Mouse (Mus musculus) forebrain, embryonic 15.5 days (tissue): ENCODE data around the gene Ugt2a1. TPM values are rescaled to one million over a fixed set of nuclear protein-coding genes. Genes with fewer than 3 reads are reported as not detected.
"Not testable (repeated sequence)": the region's sequence is repeated elsewhere in the genome, so short reads cannot be mapped to it uniquely, and the experiment has no call there.

Experiments used
- ATAC-seq: fragments of 200-750 bp; cut with Nextera tagmentation; replicated peaks from 2 replicates; pipeline ENCODE4 v1.8.0; 2017; ENCODE audit warnings: mild to moderate bottlenecking, moderate TSS enrichment, moderate library complexity
- H3K27ac ChIP-seq: fragments of 300-500 bp; sonication (generic); replicated peaks from 2 replicates; pipeline ENCODE4 v1.5.1; 2015; ENCODE audit warnings: mild to moderate bottlenecking, inconsistent platforms
- H3K27me3 ChIP-seq: fragments of 300-500 bp; sonication (generic); 2 replicates; pipeline ENCODE4 v1.6.1; 2015; ENCODE audit warnings: inconsistent platforms
- H3K36me3 ChIP-seq: fragments of 300-500 bp; sonication (generic); 2 replicates; pipeline ENCODE4 v1.6.1; 2015; ENCODE audit warnings: mild to moderate bottlenecking, inconsistent platforms
- H3K4me1 ChIP-seq: fragments of 300-500 bp; sonication (generic); 2 replicates; pipeline ENCODE4 v1.6.1; 2015; ENCODE audit warnings: inconsistent platforms
- H3K4me2 ChIP-seq: fragments of 300-500 bp; sonication (generic); replicated peaks from 2 replicates; pipeline ENCODE4 v1.6.1; 2015; ENCODE audit warnings: mild to moderate bottlenecking, inconsistent platforms
- H3K4me3 ChIP-seq: fragments of 300-500 bp; sonication (generic); 2 replicates; pipeline ENCODE4 v1.5.1; 2015; ENCODE audit warnings: mild to moderate bottlenecking, inconsistent platforms
- H3K9ac ChIP-seq: fragments of 300-500 bp; sonication (generic); replicated peaks from 2 replicates; pipeline ENCODE4 v1.6.1; 2015; ENCODE audit warnings: mild to moderate bottlenecking, inconsistent platforms
- H3K9me3 ChIP-seq: fragments of 300-500 bp; sonication (generic); 2 replicates; pipeline ENCODE4 v1.6.1; 2016; ENCODE audit warnings: inconsistent platforms
- WGBS: fragments of 180-500 bp; shearing (Covaris S2); methylation state at CpG from one replicate; pipeline ENCODE4 v1.1.7; 2015; ENCODE audit warnings: mixed read lengths; 5-methylcytosine and 5-hydroxymethylcytosine counted together
- polyA plus RNA-seq: library from polyadenylated mRNA; unstranded; fragments of >200 nt; fragmentation: Nextera tagmentation; extraction: Ambion mirVana; gene quantifications from 2 replicates; pipeline ENCODE4 v1.2.1, GENCODE M21; 2015

Ugt2a1 gene
- polyA plus RNA-seq, 1 experiment from 2014 or later = not detected

DNA sequence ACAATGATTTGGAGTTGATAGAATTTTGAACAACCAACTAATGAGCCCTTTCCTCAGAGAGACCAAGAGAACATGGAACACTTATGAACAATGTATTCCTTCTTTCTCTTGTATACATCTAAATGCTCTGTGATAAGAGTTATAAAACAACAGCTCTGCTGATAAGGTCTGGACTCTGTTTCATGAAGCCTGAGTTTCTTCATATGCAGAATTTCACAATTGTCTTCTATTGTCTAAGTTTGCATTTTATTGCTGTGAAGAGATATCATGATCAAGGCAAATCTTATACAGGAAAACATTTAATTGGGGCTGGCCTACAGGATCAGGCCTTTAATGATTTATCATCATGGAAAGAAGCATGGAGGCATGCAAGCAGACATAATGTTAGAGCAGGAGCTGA, 33.0 kb downstream of the Ugt2a1 start:
- Histone ChIP-seq H3K9ac (no peak overlapping the region), H3K27ac (no peak overlapping the region), H3K4me3 (no peak overlapping the region)

DNA sequence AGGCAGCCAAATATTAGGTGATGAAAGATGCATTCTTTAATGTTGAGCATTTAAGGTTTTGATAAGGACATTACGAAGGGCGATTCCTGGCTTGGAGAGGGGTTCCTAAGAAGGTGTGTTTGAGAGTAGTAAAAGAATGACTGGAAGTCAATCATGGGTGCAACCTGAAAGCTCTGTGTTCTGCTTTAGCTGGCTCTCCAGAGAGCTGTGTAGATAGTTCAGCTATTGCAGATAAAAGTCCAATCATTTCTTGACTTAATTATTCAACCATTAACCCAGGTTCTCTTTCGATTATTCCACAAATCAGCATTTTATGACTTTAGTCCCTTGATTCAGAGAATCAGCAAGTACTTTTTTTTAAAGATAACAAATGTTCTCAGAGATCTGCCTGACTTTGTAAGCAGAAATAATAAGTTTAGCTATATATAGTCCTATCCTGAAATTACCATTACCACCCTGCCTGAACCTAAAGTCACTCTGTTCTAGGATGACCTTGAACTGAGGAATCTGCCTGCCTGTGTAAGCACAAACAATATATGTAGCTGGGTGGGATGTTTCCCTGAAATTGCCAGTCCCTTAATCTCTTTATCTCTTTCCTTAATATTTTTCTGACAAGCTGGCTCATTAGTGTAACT, 34.3 kb downstream of the Ugt2a1 start:
- Histone ChIP-seq H3K4me1 (no peaks in the 10 kb centered on the region), H3K9ac (no peak overlapping the region), H3K27me3 (no peaks in the 10 kb centered on the region), H3K27ac (no peak overlapping the region), H3K36me3 (no peaks in the 10 kb centered on the region), H3K9me3 (no peaks in the 10 kb centered on the region), H3K4me2 (no peak overlapping the region), H3K4me3 (no peak overlapping the region)
- 96% methylated on average over 3 of the region's 3 CpGs for WGBS
- no peak for ATAC-seq

More for the DNA sequence above, 33.0 kb downstream of the Ugt2a1 start:
- no peaks in the 10 kb centered on the region for H3K27me3 ChIP-seq
- no peaks in the 10 kb centered on the region for H3K9me3 ChIP-seq
- no peaks in the 10 kb centered on the region for H3K4me1 ChIP-seq
- H3K4me2 ChIP-seq = no peak overlapping the region
- no peaks in the 10 kb centered on the region for H3K36me3 ChIP-seq
- ATAC-seq = no peak

DNA sequence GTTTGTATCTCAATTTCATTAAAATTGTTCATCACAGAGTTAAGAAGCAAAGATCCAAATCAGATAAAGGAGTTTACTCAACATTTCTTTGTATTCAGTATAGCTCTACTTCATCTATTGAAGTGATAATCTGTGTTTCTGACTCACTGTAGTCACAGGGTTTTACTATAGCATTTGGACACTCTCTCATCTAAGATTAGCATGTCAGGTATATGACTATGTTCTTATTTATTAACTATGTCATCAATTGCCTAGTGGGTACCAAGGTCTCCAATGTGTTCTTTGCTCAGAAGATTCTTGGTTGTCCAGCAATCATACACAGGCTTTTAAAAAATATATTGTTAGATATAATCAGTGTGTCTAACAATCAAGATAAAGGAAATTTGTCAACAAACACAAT, 35.2 kb downstream of the Ugt2a1 start:
- no peak overlapping the region for H3K27ac ChIP-seq
- no peaks in the 10 kb centered on the region for H3K9me3 ChIP-seq
- no peaks in the 10 kb centered on the region for H3K36me3 ChIP-seq
- no peak for ATAC-seq
- no peak overlapping the region for H3K9ac ChIP-seq
- H3K27me3 ChIP-seq = no peaks in the 10 kb centered on the region
- no peak overlapping the region for H3K4me2 ChIP-seq
- no peaks in the 10 kb centered on the region for H3K4me1 ChIP-seq
- H3K4me3 ChIP-seq = no peak overlapping the region

DNA sequence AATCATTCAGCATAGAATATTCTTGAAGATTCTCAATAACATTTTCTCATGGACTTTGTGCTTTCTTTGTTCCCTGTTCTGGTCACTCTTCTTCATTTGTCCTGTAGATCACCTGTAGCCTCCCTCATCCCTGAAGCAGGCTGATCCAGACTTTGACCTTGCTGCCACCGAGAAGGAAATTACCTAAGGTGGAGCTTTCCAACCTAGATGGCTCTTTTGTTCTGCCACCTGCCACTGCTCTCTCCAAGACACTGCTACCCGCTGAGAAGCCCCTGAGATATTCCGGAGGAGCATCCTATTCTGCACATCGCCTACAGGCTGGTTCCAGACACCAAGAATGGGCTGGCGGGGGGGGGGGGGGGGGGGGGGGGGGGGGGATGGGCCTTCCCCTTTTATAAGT, 38.2 kb downstream of the Ugt2a1 start:
- not testable (repeated sequence) for H3K36me3 ChIP-seq, H3K27ac ChIP-seq, ATAC-seq, H3K4me3 ChIP-seq, H3K4me1 ChIP-seq, H3K9ac ChIP-seq, H3K27me3 ChIP-seq, H3K4me2 ChIP-seq, H3K9me3 ChIP-seq
- WGBS = 74% methylated on average over 5 of the region's 5 CpGs

DNA sequence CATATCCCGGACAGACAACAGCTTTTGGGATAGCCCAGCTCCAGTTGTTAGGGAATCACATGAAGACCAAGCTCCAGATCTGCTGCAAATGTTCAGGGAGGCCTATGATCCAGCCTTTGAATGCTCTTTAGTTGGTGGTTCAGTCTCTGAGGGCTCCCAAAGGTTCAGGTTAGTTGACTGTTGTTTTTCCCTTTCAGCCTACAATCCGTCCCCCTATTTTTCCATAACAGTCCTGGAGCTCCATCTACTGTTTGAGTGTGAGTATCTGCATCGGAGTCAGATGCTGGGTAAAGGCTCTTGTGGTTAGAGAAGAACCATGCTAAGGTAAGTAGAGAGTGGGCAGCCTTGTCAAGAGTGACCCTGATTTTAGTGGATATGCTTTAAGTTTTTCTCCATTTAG, 54.4 kb downstream of the Ugt2a1 start:
- Histone ChIP-seq H3K36me3 (no peaks in the 10 kb centered on the region), H3K4me2 (no peak overlapping the region), H3K27ac (no peak overlapping the region), H3K9ac (no peak overlapping the region), H3K27me3 (no peaks in the 10 kb centered on the region), H3K9me3 (no peaks in the 10 kb centered on the region), H3K4me1 (no peaks in the 10 kb centered on the region), H3K4me3 (no peak overlapping the region)
- 44% methylated on average over 3 of the region's 3 CpGs for WGBS
- no peak; the same call in 1 of the 2 replicates for ATAC-seq

DNA sequence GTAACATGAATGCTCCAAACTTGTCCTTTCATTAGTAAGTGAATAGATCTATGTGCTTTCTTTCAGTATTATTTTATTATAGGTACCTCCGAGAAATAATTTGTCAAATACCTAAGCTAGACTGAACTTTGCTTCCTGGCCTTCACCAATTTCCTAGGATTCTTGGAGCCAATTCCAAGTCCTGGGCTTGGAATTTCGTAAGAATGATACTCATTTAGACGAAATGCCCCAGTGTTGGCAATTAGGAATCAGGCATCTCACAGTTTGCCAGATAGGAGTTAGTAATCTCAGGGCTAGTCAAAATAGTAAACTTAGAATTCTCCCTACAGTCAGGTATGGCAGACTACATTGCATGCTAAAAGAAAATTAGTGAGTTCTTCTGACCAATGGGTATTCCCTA, 65.0 kb downstream of the Ugt2a1 start:
- no peak overlapping the region for H3K4me3 ChIP-seq
- no peaks in the 10 kb centered on the region for H3K27me3 ChIP-seq
- ATAC-seq = no peak
- WGBS = 87% methylated on average over 3 of the region's 3 CpGs
- H3K4me1 ChIP-seq = no peaks in the 10 kb centered on the region
- H3K27ac ChIP-seq = no peak overlapping the region
- no peaks in the 10 kb centered on the region for H3K9me3 ChIP-seq
- H3K4me2 ChIP-seq = no peak overlapping the region
- no peaks in the 10 kb centered on the region for H3K36me3 ChIP-seq
- no peak overlapping the region for H3K9ac ChIP-seq

DNA sequence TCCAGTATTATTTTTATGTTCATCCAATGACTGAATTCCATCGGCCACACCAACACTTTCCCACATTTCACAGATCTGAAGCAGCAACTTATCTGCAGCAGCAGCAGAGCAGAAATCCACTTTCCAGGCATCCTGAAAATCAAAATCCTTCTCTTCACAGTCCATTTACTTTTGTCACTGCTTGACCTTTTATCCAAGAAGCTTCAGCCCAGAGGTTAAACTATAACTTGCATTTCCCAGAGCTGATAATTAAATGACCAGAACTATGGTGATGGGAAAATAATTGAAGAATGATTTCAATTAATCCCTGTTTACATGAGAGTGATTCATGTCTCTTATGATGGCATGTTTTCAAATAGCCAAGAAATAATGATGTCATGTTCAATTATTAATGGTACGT, 66.6 kb downstream of the Ugt2a1 start, which contains the start of gene Ugt2b38:
Gene Ugt2b38 (minus strand): TSS at position 163 of the 400 bp plus-strand sequence.
- H3K9ac ChIP-seq, H3K4me2 ChIP-seq, H3K4me1 ChIP-seq, H3K4me3 ChIP-seq, ATAC-seq, H3K36me3 ChIP-seq, H3K27ac ChIP-seq, H3K9me3 ChIP-seq, H3K27me3 ChIP-seq: not testable (repeated sequence)
- 88% methylated on average over 1 of the region's 2 CpGs for WGBS

Other genes with a start within 250 kb of the Ugt2a1 start
- not detected in 2 replicates for gene Ugt2b37, start 236.1 kb downstream of the Ugt2a1 start, polyA plus RNA-seq
- gene Ugt2a3, start 153.7 kb downstream of the Ugt2a1 start, polyA plus RNA-seq = not detected in 2 replicates
- not detected in 2 replicates for gene Ugt2b38, start 66.7 kb downstream of the Ugt2a1 start, polyA plus RNA-seq
- gene Ugt2a2, start 8.6 kb downstream of the Ugt2a1 start, polyA plus RNA-seq = not detected in 2 replicates
- gene Gm43638, start 4.1 kb downstream of the Ugt2a1 start, polyA plus RNA-seq = not detected in 2 replicates
- gene Sult1b1, start 47.3 kb upstream of the Ugt2a1 start, polyA plus RNA-seq = not detected in 2 replicates
- not detected in 2 replicates for gene Sult1d1, start 78.2 kb upstream of the Ugt2a1 start, polyA plus RNA-seq
- not detected in 2 replicates for gene Sult1e1, start 100.7 kb upstream of the Ugt2a1 start, polyA plus RNA-seq
- not detected in 2 replicates for gene Csn1s1, start 175.3 kb upstream of the Ugt2a1 start, polyA plus RNA-seq
- not detected in 2 replicates for gene Csn2, start 208.8 kb upstream of the Ugt2a1 start, polyA plus RNA-seq